Mouse (Mus musculus) myocyte (in vitro differentiated cells): ENCODE data around the gene Gsap. TPM values are rescaled to one million over a fixed set of nuclear protein-coding genes. Genes with fewer than 3 reads are reported as not detected.
"Not testable (repeated sequence)": the region's sequence is repeated elsewhere in the genome, so short reads cannot be mapped to it uniquely, and the experiment has no call there.

Experiments used
- H3K27me3 ChIP-seq: one replicate; pipeline ENCODE4 v1.6.1; 2011; ENCODE audit not compliant: control insufficient read depth, insufficient read depth, insufficient read length
- H3K36me3 ChIP-seq: one replicate; pipeline ENCODE4 v1.6.1; 2011; ENCODE audit not compliant: control insufficient read depth, insufficient read depth
- H3K4me2 ChIP-seq: one replicate; pipeline ENCODE4 v1.6.1; 2011; ENCODE audit warnings: low read depth, control low read depth
- H3K4me3 ChIP-seq: one replicate; pipeline ENCODE4 v1.5.1; 2011; ENCODE audit warnings: mild to moderate bottlenecking, control low read depth, moderate library complexity
- H3K79me2 ChIP-seq: one replicate; pipeline ENCODE4 v1.6.1; 2011; ENCODE audit not compliant: control insufficient read depth, insufficient read depth
- H3ac ChIP-seq: one replicate; pipeline ENCODE4 v1.6.1; 2011; ENCODE audit not compliant: control insufficient read depth, insufficient read length
- CEBPB ChIP-seq: IDR thresholded peaks from 2 replicates; pipeline ENCODE4 v1.6.1; 2011; ENCODE audit warnings: mild to moderate bottlenecking, moderate library complexity; ENCODE audit not compliant: poor library complexity, insufficient read depth, severe bottlenecking
- E2F4 ChIP-seq: IDR thresholded peaks from one replicate; pipeline ENCODE4 v1.6.1; 2011; ENCODE audit warnings: mild to moderate bottlenecking, control low read depth, moderate library complexity; ENCODE audit not compliant: insufficient read depth
- MAX ChIP-seq: IDR thresholded peaks from one replicate; pipeline ENCODE4 v1.6.1; 2011; ENCODE audit warnings: low read depth, mild to moderate bottlenecking, control low read depth
- MYOD1 ChIP-seq, 3 experiments: IDR thresholded peaks; one replicate each; pipeline ENCODE4 v1.6.1; 2011; ENCODE audit warnings: control low read depth in 2 of 3, low read depth in 2 of 3, mild to moderate bottlenecking in 2 of 3, moderate library complexity in 1 of 3; ENCODE audit not compliant: insufficient read length in 2 of 3, control insufficient read depth in 1 of 3
- MYOG ChIP-seq, 3 experiments: IDR thresholded peaks; one replicate each; pipeline ENCODE4 v1.6.1; 2011; ENCODE audit warnings: control low read depth in 2 of 3, low read depth in 2 of 3, mild to moderate bottlenecking in 2 of 3; ENCODE audit not compliant: insufficient read length in 2 of 3, control insufficient read depth in 1 of 3, insufficient read depth in 1 of 3
- POLR2A ChIP-seq: IDR thresholded peaks from one replicate; pipeline ENCODE4 v1.6.1; 2011; ENCODE audit warnings: low read depth, mild to moderate bottlenecking, control low read depth, moderate library complexity; ENCODE audit not compliant: insufficient read length
- POLR2AphosphoS2 ChIP-seq: IDR thresholded peaks from one replicate; pipeline ENCODE4 v1.6.1; 2011; ENCODE audit warnings: low read depth, control low read depth; ENCODE audit not compliant: insufficient read length
- REST ChIP-seq: IDR thresholded peaks from one replicate; pipeline ENCODE4 v1.6.1; 2011; ENCODE audit warnings: mild to moderate bottlenecking, control low read depth, moderate library complexity; ENCODE audit not compliant: insufficient read depth, insufficient read length
- SRF ChIP-seq: IDR thresholded peaks from one replicate; pipeline ENCODE4 v1.6.1; 2011; ENCODE audit warnings: low read depth; ENCODE audit not compliant: control insufficient read depth, insufficient read length
- TCF12 ChIP-seq: IDR thresholded peaks from one replicate; pipeline ENCODE4 v1.6.1; 2011; ENCODE audit warnings: mild to moderate bottlenecking, control low read depth; ENCODE audit not compliant: poor library complexity, insufficient read depth, severe bottlenecking
- TCF3 ChIP-seq: IDR thresholded peaks from one replicate; pipeline ENCODE4 v1.6.1; 2011; ENCODE audit warnings: low read depth, control low read depth; ENCODE audit not compliant: insufficient read length
- USF1 ChIP-seq: IDR thresholded peaks from one replicate; pipeline ENCODE4 v1.6.1; 2011; ENCODE audit warnings: low read depth, mild to moderate bottlenecking, control low read depth, moderate library complexity
- polyA plus RNA-seq: library from polyadenylated mRNA; unstranded; fragments of >200 nt; fragmentation: generic; extraction: Trizol; gene quantifications from one replicate; pipeline ENCODE4 v1.2.1, GENCODE M21; 2012; ENCODE audit warnings: missing spikeins

Gsap gene
- polyA plus RNA-seq, 1 experiment: 2.6 TPM

DNA sequence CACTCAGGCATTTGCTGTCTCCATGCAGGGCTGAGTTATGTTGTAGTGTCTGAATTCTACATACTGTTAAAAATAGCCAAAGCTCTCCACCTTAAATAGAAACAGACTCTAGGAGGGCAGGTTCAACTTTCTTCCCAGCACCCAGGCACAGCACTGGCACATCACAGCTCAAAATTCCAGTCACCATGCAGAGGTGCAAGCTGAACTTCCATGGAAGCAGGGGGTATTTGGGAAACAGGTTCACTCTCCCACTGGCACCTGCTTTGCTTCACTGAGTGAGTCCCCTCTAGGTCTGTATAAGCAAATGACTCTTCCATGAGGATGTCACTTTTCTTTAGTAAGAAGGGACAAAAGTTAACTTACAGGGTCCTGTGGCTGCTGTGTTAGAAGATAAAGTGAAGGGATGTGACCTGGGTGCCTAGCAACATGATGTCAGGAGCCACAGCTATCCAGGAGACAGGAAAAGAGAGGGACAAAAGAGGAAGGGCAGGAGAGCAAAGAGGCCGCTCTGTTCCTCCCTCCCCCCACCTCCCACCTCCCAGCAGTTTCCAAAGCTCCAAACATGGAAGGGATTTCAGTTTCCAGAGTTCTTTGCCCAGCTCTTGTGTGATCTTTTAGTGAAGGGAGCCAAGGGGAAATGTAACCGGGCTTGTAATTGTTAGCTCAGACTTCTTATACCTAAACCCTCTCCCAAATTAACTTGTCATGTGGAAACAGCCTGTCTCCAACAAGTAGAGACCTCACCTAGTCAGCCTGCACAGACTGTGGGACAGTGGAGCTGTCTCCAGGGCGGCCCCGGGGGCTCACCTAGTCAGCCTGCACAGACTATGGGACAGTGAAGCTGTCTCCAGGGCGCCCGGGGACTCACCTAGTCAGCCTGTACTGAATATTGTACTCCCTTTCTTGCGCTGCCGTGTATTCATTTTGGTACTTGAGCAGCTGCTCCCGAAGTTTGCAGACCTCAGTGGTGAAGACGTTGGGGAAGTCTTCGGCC, 143.9 kb downstream of the Gsap start:
- H3K79me2 ChIP-seq: no peaks in the 10 kb centered on the region

GRCm38 (mm10) chr5:21331656-21332055, 145.6 kb downstream of the Gsap start:
- H3ac ChIP-seq: no peak overlapping the region
- no peak overlapping the region for H3K4me2 ChIP-seq
- H3K27me3 ChIP-seq: peaks cover 15% of the 10 kb centered on the region
- no peak for TF ChIP-seq SRF
- no peak for TF ChIP-seq USF1
- TF ChIP-seq MYOD1 (IDR thresholded peaks at IDR 0.05; ENCODE audit: control insufficient read depth in 1 of 3, insufficient read length in 2 of 3, low read depth in 2 of 3): no peak
- no peak for TF ChIP-seq TCF12
- no peak for TF ChIP-seq MAX
- TF ChIP-seq E2F4: no peak
- no peak for TF ChIP-seq POLR2AphosphoS2
- no peak for TF ChIP-seq CEBPB
- no peak for TF ChIP-seq TCF3
- no peak for TF ChIP-seq POLR2A
- no peak for TF ChIP-seq REST
- TF ChIP-seq MYOG (IDR thresholded peaks at IDR 0.05; ENCODE audit: control insufficient read depth in 1 of 3, insufficient read depth in 1 of 3, insufficient read length in 2 of 3, low read depth in 2 of 3): no peak
- no peaks in the 10 kb centered on the region for H3K36me3 ChIP-seq
- H3K79me2 ChIP-seq: no peaks in the 10 kb centered on the region
- H3K4me3 ChIP-seq: no peak overlapping the region

More for the DNA sequence above, 143.9 kb downstream of the Gsap start:
- Histone ChIP-seq H3K4me2 (peak overlapping the region; percentile 6), H3K4me3 (no peak overlapping the region), H3K36me3 (no peaks in the 10 kb centered on the region), H3K27me3 (peaks cover 15% of the 10 kb centered on the region), H3ac (no peak overlapping the region)
- TF ChIP-seq MYOD1 (IDR thresholded peaks at IDR 0.05; ENCODE audit: control insufficient read depth in 1 of 3, insufficient read length in 2 of 3, low read depth in 2 of 3): no peak
- TF ChIP-seq MYOG (IDR thresholded peaks at IDR 0.05; ENCODE audit: control insufficient read depth in 1 of 3, insufficient read depth in 1 of 3, insufficient read length in 2 of 3, low read depth in 2 of 3): no peak
- TF ChIP-seq E2F4: no peak
- TF ChIP-seq SRF: no peak
- no peak for TF ChIP-seq TCF12
- TF ChIP-seq POLR2AphosphoS2: no peak
- no peak for TF ChIP-seq TCF3
- TF ChIP-seq REST: no peak
- TF ChIP-seq USF1: no peak
- no peak for TF ChIP-seq MAX
- TF ChIP-seq CEBPB: no peak
- no peak for TF ChIP-seq POLR2A

GRCm38 (mm10) chr5:21332119-21332518, 146.1 kb downstream of the Gsap start:
- H3K27me3 ChIP-seq: peaks cover 15% of the 10 kb centered on the region
- TF ChIP-seq CEBPB: no peak
- TF ChIP-seq SRF: no peak
- TF ChIP-seq POLR2A: no peak
- no peak for TF ChIP-seq MAX
- no peak for TF ChIP-seq USF1
- TF ChIP-seq MYOD1 (IDR thresholded peaks at IDR 0.05; ENCODE audit: control insufficient read depth in 1 of 3, insufficient read length in 2 of 3, low read depth in 2 of 3): no peak
- TF ChIP-seq E2F4: no peak
- TF ChIP-seq TCF12: no peak
- TF ChIP-seq REST: no peak
- no peak for TF ChIP-seq TCF3
- no peak for TF ChIP-seq MYOG (IDR thresholded peaks at IDR 0.05; ENCODE audit: control insufficient read depth in 1 of 3, insufficient read depth in 1 of 3, insufficient read length in 2 of 3, low read depth in 2 of 3)
- no peak for TF ChIP-seq POLR2AphosphoS2
- no peaks in the 10 kb centered on the region for H3K79me2 ChIP-seq
- no peak overlapping the region for H3ac ChIP-seq
- no peaks in the 10 kb centered on the region for H3K36me3 ChIP-seq
- no peak overlapping the region for H3K4me3 ChIP-seq
- H3K4me2 ChIP-seq: no peak overlapping the region

- not testable (repeated sequence) for H3K36me3 ChIP-seq, H3ac ChIP-seq, H3K4me2 ChIP-seq, H3K79me2 ChIP-seq, H3K4me3 ChIP-seq, H3K27me3 ChIP-seq
These were observed 156.2 kb downstream of the Gsap start for GRCm38 (mm10) chr5:21342265-21342664.

GRCm38 (mm10) chr5:21348366-21348765, 162.3 kb downstream of the Gsap start:
- Histone ChIP-seq H3K4me2 (no peak overlapping the region), H3ac (no peak overlapping the region), H3K36me3 (no peaks in the 10 kb centered on the region), H3K4me3 (no peak overlapping the region), H3K27me3 (peaks cover 4% of the 10 kb centered on the region), H3K79me2 (no peaks in the 10 kb centered on the region)
- TF ChIP-seq MYOG (IDR thresholded peaks at IDR 0.05; ENCODE audit: control insufficient read depth in 1 of 3, insufficient read depth in 1 of 3, insufficient read length in 2 of 3, low read depth in 2 of 3) (no peak), SRF (no peak), TCF3 (no peak), USF1 (no peak), CEBPB (no peak), E2F4 (no peak), POLR2AphosphoS2 (no peak), POLR2A (no peak), MAX (no peak), TCF12 (no peak), MYOD1 (IDR thresholded peaks at IDR 0.05; ENCODE audit: control insufficient read depth in 1 of 3, insufficient read length in 2 of 3, low read depth in 2 of 3) (no peak), REST (no peak)
